Mouse (Mus musculus) heart, postnatal 4 days (tissue): ENCODE measurements at regions not wholly inside any gene's neighbourhood (a gene's known extent, or its start where the extent isn't known, plus 50 kb on each side); places are given as distances from the start of the nearest gene placed in this dataset.
"Not testable (repeated sequence)": the region's sequence is repeated elsewhere in the genome, so short reads cannot be mapped to it uniquely, and the experiment has no call there.

Source experiments
- DNase-seq: peaks from one replicate; pipeline ENCODE4 v3.0.0; 2021

DNA sequence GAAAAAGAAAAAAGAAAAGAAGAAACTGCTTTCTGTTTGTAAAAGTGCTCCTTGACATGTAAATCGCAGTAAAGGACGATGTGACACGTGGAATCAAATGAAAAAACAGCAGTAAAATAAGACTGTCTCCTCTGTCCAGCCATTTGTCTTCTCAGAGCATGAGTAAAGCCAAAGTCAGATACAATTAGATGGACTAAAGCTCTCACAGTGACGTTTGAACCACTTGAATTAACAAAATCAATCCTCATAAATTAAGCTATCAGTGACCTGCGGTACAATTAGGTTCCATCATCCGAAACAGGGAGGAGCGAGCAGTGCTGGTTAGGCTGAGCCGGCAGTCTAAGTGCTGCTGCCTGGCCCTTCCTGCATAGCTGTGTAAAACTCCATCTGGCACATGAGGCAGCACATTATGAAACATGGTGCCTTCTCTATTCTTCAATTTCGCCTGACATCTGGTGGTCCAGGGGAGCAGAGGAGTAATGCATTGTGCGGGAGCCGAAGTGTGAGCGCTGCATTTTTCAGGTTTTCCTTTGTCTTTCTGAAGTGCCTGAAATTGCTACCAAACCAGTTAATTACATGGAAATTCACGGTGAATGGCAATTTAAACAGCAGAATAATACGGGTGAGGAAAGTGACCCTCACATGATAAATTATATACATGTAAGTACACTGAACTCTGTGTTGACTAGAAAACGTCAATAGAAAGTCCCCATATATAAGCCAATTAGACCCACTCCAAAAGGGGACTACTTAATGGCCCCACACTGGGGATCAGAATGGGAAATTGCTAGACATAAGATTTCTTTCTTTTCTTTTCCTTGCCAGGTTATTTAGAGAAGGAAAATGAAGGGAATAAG is 118.1 kb downstream of the Mmrn1 start:
- DNase-seq, result no peak

DNA sequence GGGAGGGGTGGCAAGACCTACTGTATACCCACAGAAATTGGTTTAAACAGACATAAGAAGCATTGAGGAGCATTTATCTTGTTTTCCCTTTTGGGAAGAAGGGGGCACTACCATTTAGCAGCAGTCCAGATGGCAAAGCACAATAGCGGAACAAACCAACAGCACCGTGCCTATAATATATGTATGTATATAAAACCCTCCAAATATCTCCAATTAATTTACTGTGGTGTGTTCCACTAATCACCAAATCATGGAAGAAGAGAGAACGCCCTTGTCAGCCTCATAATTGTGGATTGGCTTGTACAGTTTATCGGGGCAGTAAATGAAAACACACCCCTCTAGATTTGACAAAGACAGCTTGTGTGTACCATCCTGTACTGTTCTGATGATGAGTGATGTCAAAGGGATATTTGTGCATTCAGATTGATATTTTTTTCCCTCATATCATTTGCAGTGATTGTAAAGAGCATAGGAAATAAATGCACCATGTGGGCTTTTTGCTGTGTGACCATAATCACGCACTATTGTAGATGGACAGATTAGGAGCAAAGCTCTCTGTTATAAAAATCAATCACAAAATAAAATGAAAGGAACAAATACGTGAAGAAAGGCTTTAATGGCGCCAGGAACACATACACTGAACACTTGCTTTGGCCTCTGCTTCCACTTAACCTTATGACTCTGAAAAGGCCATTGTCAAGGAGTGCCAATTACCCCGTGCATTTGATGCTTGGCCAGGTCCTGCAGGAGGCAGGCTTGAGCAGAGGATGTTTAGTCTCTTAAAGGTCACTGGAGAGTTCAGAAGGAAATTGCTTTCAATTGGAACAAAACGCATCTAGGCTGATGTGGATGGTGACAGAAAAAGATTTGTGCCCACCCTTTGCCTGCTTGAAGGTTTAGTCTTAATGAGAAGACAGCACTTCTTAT is 119.0 kb downstream of the Mmrn1 start:
- no peak for DNase-seq

DNA sequence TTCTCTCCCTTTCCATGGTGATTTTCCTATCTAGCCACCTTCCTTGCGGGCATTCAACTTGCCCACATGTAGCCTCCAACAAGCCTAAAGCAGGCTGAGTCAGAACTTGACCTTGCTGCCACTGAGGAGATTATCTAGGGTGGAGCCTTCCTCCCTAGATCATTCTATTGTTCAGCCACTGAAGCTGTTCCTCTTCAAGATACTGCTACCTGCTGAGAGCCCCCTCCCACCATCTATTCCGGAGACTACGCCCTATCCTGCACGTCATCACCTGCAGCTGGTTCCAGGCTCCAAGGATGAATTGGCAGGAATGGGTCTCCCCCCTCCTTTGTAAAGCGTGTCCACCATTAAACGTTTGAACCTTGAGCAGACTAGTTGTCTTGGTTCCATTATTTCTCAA is 122.9 kb downstream of the Mmrn1 start:
- DNase-seq, result not testable (repeated sequence)

DNA sequence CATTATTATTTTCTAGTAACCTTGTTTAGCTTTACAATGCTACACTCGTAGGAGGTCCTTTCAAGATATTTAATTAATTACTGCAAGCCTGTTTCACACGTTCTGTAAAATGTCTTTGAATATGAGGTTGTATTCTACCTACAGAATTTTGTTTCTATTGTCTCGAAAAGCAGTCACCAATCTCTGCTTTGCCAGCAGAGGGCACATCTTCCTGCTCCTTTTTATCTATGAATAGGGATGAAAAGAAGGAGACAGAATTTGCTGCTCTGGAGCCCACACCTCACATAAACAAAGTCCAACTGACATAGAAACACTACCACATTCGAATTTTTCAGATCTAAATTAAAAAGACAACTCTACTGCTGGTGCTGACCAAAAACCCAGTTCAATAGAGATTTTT is 117.0 kb upstream of the Ccser1 start:
- DNase-seq, result peak; percentile 7

DNA sequence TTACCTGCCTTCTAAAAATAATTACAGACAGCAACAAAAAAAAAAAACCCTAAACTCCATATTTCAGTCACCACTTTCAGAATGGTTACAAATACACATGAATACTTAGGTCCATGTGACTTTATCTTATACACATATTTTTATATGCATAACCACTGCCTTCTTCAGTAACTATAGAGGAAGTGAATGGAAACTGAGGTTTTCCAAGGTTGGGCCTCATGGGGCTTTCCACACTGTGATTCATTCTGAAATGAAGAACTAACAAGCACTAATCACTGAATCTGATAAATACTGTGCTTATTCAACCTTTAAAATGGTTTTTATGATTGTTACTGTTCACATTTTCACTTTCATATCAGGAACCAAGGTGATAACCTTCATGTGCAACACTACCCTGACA is 114.4 kb upstream of the Ccser1 start:
- no peak for DNase-seq

DNA sequence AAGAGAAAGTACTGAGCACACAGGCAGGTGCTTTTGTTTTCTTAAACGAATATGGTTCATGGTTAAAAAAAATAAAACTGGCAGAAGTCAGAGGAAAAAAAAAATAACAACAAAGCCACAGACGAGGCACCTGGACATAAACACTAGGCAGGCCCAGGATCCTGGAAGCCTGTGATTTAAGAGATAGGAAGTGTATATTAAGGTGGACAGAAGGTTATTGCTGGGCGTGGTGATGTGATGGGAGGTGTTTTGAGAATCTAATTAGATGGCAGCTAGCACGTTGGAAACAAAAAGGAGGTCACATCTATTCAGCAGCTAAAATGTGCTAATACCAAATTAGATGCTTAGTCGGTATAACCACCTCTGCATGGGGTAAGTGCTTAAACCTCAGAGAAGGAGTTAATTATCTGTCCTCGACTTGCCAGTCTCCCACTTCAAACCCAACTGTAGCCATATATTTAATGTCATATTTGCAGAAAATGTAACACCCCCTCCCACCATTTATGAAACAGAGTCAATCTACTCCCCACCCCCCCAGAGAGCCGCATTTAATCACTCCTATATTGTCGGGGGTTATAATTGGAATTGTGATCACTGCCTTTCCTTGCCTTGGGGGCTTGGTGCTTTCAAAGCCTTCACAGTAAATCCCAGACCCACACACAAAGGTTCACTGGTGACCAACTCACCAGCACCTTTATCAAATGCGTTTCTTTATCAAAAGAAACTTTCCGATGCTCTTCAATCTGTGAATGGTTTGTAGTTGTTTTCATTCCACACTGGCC is 113.4 kb upstream of the Ccser1 start:
- no peak for DNase-seq

DNA sequence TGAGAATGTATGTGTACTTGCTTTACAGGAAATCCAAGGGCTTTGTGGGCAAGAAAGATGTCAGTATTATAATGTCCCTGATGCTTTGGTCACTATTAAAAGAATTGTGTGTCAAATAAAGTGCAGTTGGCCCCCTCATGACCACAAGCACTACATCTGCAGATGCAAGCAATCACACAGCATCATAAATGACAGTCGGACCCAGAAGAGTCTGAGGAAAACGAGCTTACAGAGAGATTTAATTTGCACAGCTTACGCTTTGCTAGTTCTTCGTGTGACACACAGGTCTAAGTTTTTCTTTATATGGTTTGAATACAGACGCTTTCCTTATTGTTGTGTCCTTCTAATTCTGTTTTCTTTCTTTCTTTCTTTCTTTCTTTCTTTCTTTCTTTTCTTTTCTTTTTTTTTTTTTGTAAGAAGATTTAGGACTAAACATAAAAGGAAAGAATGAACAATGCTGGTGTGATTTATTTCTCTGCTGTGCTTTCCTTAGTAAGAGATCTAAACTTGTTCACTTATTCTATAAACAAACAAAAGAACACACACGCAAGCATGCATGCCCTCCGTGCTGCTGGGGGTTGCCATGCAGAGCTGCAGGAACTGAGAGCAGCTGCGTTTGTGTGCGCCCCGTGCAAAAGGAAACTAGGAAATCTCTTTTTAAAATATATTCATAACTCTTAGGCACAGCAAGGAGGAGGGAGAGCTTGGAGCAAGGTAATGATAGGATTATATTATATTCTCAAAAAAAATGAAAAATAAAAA is 112.6 kb upstream of the Ccser1 start:
- no peak for DNase-seq

DNA sequence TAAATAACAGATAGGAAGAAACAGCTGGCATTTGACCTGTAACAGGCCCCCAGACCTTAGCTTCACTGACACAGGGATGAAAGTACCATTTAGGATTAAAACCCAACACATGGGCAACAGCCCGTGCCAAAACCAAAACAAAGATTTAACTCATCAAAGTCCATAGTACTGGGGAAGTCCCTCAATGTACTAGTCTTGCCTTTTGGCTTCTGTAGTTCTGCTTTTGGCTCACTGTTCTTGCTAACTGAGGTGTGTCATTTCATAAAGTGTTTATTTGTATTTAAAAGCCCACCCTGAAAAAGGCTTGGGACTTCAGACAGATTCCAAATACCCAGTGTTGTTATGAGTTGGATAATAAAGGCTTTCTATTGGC is 112.0 kb upstream of the Ccser1 start:
- DNase-seq, result no peak

DNA sequence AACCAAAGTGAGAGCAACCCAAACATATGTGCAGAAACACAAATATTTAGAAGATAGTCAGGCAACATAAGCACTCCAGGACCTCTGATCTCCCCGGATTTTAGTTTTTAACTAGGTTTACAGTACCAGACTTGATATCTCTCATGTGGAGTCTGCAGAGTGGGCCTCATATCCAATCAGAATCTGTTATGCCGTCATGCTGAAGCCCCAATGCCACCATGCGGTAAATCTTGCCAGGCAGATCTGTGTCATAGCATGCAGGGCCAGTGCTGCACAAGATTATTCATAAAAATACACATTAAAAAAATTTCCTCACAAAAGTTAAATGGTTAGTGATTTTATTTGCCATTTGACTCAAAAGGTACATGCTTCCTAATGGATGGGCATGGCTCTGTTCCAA is 106.9 kb upstream of the Ccser1 start:
- no peak for DNase-seq

DNA sequence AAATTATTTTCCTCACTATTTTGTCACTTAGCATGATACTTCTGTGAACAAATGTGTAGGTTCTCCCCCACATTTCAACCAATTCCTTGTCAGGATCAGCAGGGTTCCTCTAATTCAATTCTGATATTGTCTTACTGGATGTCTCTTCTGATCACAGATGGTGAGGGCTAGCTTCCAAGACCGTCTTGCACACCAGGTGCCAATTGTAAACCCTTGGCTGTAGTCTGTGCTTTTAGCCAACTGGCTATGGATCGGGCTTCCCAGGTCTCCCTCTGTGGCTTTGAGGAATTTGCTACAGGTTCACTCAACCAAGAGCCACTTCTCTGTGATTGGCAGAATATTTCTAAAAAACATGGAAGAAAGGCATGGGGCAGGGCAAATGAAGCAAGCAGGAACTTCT is 106.3 kb upstream of the Ccser1 start:
- DNase-seq, result no peak

DNA sequence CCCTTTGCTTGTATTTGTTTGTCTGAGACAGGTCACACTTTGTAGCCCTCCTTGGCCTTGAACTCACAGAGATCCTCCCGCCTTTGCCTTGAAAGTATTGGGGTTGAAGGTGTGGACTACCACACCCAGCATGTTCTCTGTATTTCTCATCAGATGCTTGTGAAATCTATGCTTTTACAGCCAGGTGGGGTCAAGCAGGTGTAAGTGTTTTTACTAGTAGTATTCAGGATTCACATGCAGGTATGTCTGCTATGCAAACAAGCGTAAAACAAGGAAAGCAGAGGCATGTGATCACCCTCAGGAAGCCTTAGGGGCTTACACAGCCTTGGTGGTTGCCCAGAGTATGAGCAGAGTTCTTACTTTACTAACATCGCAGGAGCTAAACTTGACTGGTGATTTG is 105.4 kb upstream of the Ccser1 start:
- no peak for DNase-seq

DNA sequence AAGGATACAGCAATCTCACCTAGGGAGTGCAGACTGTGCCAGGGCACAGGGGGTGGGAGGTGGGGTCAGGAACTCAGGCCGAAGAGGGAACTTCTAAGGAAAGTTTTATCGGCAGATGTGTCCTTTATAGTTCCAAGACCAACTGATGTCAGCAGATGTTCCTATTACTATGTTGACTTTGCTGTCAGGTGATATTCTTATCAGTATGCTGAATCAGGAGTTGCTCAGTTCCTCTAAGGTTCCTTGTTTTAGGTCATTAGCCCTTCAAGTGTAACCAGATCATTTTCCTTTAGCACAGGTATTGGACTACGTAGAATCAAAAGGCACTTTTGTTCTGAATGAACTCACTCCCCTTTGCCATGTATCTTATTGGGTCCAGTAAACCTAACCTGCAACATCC is 101.6 kb upstream of the Ccser1 start:
- DNase-seq, result no peak

DNA sequence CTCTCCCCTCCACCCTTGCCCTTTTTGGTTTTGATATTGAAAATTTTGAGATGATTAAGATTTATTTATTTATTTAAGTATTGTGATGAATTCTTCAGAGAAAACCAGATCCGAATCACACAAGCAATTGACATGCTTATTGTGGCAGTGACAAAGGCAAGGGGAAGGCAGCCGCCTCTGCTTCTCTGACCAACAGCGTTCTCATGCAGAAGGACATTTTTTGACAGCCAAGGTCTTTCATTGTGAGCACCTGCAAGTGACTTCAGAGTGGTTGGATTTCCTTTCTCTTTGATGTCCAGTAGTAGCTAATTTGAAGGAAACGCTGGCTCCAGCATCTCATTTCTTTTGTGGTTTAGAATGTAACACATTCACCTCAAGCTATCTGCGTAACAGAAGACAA is 99.5 kb upstream of the Ccser1 start:
- DNase-seq, result no peak

DNA sequence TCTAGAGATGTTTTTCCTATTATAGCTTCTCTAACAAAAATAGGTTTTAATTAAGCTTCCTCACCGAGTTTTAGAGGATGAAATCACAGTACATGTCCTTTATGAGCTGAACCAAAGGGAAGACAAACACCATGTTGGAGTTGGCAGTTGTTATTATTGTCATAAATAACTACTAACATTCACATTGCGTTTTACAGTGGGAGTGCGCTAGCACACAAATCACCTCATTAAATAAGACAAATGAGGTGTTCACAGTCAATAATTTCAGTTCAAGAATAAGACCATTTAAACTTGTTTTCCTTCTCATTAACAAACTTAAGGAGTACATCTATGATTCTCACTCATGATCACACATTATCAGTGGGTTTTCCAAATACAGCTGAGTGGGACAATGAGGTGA is 96.8 kb upstream of the Ccser1 start:
- DNase-seq, result no peak

DNA sequence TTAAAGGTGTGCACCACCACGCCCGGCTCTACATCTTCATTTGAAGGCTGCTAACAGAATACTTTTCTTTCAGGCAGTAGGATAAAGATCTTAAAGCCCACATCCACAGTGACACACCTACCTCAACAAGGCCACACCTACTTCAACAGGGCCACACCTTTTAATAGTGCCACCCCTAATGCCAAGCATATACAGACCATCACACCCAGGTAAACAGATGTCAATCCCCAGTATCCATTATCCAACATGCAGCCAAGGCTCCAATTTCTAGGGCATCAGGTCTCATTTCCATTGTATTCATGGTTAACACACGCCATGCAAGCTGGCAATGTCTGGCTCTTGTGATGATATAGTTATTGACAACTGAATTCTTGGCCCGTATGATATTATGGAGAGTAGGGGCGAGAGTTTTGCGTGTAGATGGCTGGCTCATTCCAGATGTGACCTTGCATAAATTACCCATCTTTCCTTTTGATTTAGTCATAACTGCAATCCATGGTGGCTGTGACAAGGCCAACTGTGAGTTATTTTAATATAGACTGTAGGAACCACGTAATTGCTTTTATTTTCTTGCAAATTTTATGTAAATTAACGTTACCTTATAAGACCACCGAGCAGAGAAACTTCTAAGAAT is 80.7 kb upstream of the Ccser1 start:
- no peak for DNase-seq

DNA sequence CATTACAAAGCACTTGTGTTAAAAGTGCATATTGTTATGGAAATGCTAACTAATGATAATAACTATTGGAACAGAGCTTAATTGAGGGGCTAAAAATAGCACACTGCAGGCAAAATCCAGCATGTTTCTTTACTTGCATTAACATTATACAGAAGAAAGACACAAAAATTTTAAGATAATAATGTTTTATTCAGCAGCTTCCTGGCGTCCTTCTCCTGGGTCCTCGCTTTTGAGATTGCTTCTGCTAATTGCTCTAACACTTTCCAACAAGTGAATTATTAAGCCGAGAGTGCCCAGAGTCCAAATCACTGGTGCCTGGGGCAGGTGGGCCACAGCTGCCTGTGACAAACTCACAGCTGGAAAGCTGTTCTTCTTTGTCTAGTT is 80.2 kb upstream of the Ccser1 start:
- no peak for DNase-seq

DNA sequence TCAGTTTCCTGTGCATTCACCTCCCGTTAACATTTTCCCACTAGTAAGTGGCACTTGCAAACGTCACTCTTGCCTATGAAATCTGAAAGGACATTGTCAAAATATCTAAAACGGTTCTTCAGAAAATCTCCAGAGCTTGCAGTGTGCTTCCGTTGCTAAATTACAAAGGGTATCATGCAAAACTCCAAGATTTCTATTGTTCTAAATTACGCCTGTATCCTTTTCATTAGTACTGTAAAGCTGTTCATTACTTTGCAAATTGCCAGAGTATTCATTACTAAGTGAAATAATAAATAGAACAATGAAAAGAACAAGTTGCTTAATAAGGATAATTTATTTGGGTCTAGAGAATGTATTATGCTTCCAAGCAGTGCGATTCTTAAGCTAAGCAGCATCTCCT is 78.2 kb upstream of the Ccser1 start:
- no peak for DNase-seq

DNA sequence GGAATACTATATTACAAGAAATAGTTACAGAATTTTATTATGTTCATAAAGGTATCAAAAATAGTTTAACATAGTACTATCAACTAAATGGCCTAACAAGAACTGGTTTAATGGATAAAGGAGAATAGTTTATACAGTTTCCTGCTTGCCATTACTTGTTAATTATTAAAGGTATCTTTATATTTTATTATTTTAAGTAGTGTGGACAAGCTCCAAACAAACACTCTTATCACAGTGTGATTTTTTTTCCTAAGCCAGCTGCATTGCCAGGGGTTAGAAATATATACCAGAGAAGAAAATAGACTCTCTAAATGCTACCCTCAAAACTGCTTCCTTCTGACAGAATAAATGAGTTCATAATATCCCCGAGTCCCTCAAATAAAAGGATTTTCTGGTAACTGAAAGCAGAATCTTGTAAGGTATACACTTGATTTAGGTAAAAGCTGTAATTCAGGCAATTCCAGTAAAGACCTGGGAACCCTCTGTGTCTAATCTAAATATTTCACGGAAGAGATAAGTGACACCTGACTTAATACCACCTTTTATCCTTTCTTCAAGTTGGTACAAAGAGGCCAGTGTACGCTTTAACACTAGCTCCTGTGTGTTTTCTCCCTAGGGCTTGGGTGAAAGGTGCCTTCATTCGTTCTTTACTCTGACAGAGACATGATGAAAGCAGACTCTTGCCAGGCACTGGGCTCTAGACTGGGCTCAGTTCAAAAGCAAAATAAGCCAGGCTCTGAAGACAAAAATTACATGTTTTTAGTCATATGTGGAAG is 76.5 kb upstream of the Ccser1 start:
- DNase-seq, result no peak

DNA sequence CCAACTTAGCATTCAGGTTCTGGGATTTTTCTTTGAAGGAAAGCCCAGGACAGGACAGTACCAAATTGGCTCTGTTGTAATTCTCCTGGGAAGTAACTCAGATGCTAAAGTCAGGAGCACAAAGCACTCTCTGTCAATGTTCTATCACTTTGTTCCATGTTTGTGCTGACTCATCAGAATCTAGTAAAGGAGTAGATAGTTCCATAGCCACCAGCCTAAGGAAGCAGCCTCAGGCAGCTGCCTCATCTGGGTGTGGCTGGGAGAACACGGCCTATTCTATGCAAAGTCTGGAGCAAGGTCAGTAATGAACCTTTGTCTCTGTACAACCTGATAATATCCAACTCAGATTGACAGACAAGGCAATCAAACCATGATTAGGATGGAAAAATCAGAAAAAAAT is 64.9 kb upstream of the Ccser1 start:
- DNase-seq, result no peak

DNA sequence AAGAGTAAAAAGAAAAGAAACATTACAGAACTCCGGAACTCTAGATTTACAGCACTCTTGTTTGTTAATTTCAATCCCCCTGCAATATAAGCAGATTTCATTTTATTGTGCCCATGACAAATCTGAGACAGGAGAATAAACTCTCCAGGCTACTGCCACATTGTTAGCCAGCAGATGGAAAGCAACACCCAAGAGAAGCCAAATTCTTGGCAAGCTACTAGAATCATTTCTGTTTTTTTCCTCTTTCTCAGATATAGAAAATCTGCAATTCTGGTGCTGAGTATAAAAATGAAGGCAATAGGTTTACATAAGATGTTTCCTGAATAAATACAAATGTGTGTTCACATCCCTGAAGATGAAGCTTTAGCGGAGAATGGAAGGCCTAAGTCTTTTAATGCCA is 60.5 kb upstream of the Ccser1 start:
- no peak for DNase-seq

DNA sequence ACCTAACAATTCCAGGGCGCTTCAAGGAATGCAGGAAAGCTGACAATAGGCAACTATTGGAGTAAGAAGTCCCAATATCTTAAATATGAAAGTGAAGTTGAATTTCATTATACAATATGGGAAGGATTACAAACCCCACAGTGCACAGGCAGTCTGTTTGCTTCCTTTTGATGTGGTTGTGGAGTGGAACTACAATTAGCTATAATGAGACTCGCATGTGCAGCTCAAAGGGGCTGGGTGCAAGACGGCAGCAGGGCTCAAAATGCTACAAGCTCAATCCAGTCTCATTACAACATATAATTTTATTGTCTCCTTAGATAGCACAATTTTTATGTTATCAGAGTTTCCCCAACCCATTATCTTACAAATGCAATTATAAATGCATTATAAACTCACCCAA is 54.7 kb upstream of the Ccser1 start:
- no peak for DNase-seq
